Mouse (Mus musculus) bone marrow macrophage, adult 2 months (primary cell): ENCODE measurements around the gene Glis2.

Experiments
- CTCF ChIP-seq: IDR thresholded peaks from 2 replicates; pipeline ENCODE4 v1.5.1; 2012; ENCODE audit warnings: low read depth, mild to moderate bottlenecking, low read length, moderate library complexity
- POLR2A ChIP-seq: IDR thresholded peaks from 2 replicates; pipeline ENCODE4 v1.6.1; 2012; ENCODE audit warnings: mild to moderate bottlenecking, low read depth, low read length, borderline replicate concordance

DNA sequence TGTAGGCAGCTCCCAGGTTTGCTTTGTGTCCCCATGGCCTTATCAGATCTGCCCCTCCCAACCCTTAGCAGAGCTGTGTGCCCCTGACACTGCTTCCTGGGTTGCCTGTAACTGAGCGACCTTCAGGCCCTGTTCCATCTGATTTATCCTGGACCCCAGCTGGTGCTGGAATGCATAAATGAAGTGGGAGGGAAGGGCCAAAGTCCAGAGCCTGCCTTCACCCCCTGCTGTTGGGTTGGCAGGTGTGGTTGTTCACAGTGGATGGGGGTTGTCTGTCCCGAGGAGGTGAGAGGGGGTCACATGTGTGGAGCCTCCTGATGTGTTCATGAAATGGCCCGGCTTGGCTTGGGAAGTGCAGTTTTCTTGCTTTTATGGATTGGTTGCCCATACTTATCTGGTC lies 7.7 kb downstream of the Glis2 start:
- TF ChIP-seq CTCF (no peak), POLR2A (no peak)
